Mouse (Mus musculus) thymus, adult 2 months (tissue): ENCODE results near the gene Fam136a. TPM values are rescaled to one million over a fixed set of nuclear protein-coding genes. Genes with fewer than 3 reads are reported as not detected.

ENCODE experiments used
- DNase-seq: peaks from one replicate; pipeline ENCODE4 v3.0.0; 2021
- H3K27ac ChIP-seq: fragments of 200-500 bp; 2 replicates; pipeline ENCODE4 v1.5.1; 2012; ENCODE audit warnings: low read length, control low read depth; ENCODE audit not compliant: control insufficient read depth, insufficient read depth
- H3K27me3 ChIP-seq: fragments of 200-500 bp; 2 replicates; pipeline ENCODE4 v1.6.1; 2012; ENCODE audit warnings: mild to moderate bottlenecking, low read length, moderate library complexity, mixed read lengths; ENCODE audit not compliant: control insufficient read depth, insufficient read depth
- H3K36me3 ChIP-seq: fragments of 200-500 bp; 2 replicates; pipeline ENCODE4 v1.6.1; 2012; ENCODE audit warnings: mild to moderate bottlenecking, low read length, moderate library complexity; ENCODE audit not compliant: control insufficient read depth, insufficient read depth
- H3K4me1 ChIP-seq: fragments of 200-500 bp; replicated peaks from 2 replicates; pipeline ENCODE4 v1.6.1; 2012; ENCODE audit warnings: low read length; ENCODE audit not compliant: control insufficient read depth, insufficient read depth
- H3K4me3 ChIP-seq: fragments of 200-500 bp; 2 replicates; pipeline ENCODE4 v1.5.1; 2012; ENCODE audit warnings: mild to moderate bottlenecking, low read length, control low read depth, moderate library complexity; ENCODE audit not compliant: control insufficient read depth, insufficient read depth
- CTCF ChIP-seq: fragments of 200-500 bp; IDR thresholded peaks from 2 replicates; pipeline ENCODE4 v1.5.1; 2012; ENCODE audit warnings: mild to moderate bottlenecking, control low read depth, low read length, moderate library complexity, borderline replicate concordance; ENCODE audit not compliant: control insufficient read depth, poor library complexity, insufficient read depth; ENCODE audit errors: extremely low read depth
- POLR2A ChIP-seq: fragments of 200-500 bp; IDR thresholded peaks from 2 replicates; pipeline ENCODE4 v1.6.1; 2012; ENCODE audit warnings: mild to moderate bottlenecking, low read length, control low read depth, moderate library complexity; ENCODE audit not compliant: control insufficient read depth, poor library complexity, insufficient read depth; ENCODE audit errors: extremely low read depth
- whole genome bisulfite sequencing: fragments of 180-500 bp; shearing (Covaris S2); methylation state at CpG from one replicate; pipeline ENCODE4 v1.1.7; 2018; 5-methylcytosine and 5-hydroxymethylcytosine counted together
- polyA plus RNA-seq: library from polyadenylated mRNA; depleted of rRNA; stranded (reverse); fragments of >200 nt; gene quantifications from 2 replicates; pipeline ENCODE4 v1.2.3, GENCODE M21; 2012; rRNA removed

Fam136a gene
- 14.3 and 15.3 TPM in 2 replicates for polyA plus RNA-seq

GRCm38 (mm10) chr6:86365371-86366124 is at the start of gene Fam136a:
Gene Fam136a, plus strand, starts transcription at chr6:86365646.
- TF ChIP-seq POLR2A (peak; percentile 52; the same call in 1 of the 2 replicates), CTCF (peak; percentile 93)
- Histone ChIP-seq H3K27me3 (no peaks in the 10 kb centered on the region), H3K4me3 (peak within 1 kb of the TSS; percentile 71), H3K36me3 (no peaks in the 10 kb centered on the region), H3K27ac (peak within 1 kb of the TSS; percentile 40; the same call in 1 of the 2 replicates), H3K4me1 (peaks cover 9% of the 10 kb centered on the region)
- peak; percentile 94 for DNase-seq
- WGBS, result under 1% methylated on average over 75 of the region's 76 CpGs

- no peak for DNase-seq
- Histone ChIP-seq H3K4me3 (no peak overlapping the region), H3K36me3 (no peaks in the 10 kb centered on the region), H3K27ac (no peak overlapping the region), H3K4me1 (no peaks in the 10 kb centered on the region), H3K27me3 (no peaks in the 10 kb centered on the region)
- TF ChIP-seq CTCF (no peak), POLR2A (no peak)
- WGBS, result 63% methylated on average over 1 of the region's 1 CpGs
Measured at GRCm38 (mm10) chr6:86317066-86317465, 48.4 kb upstream of the Fam136a start.

GRCm38 (mm10) chr6:86318855-86319254 is 46.6 kb upstream of the Fam136a start:
- DNase-seq, result no peak
- Histone ChIP-seq H3K27ac (no peak overlapping the region), H3K36me3 (no peaks in the 10 kb centered on the region), H3K4me1 (no peaks in the 10 kb centered on the region), H3K27me3 (no peaks in the 10 kb centered on the region), H3K4me3 (no peak overlapping the region)
- no peak for TF ChIP-seq CTCF
- no peak for TF ChIP-seq POLR2A
- 73% methylated on average over 4 of the region's 4 CpGs for WGBS

GRCm38 (mm10) chr6:86322031-86322563 is 43.3 kb upstream of the Fam136a start:
- Histone ChIP-seq H3K27ac (no peak overlapping the region), H3K27me3 (no peaks in the 10 kb centered on the region), H3K4me1 (no peaks in the 10 kb centered on the region), H3K4me3 (no peak overlapping the region), H3K36me3 (no peaks in the 10 kb centered on the region)
- TF ChIP-seq CTCF (no peak), POLR2A (no peak)
- WGBS, result 81% methylated on average over 5 of the region's 5 CpGs
- DNase-seq, result no peak

- no peak for DNase-seq
- no peaks in the 10 kb centered on the region for H3K36me3 ChIP-seq
- H3K27me3 ChIP-seq, result no peaks in the 10 kb centered on the region
- no peaks in the 10 kb centered on the region for H3K4me1 ChIP-seq
- 91% methylated on average over 9 of the region's 9 CpGs for WGBS
- no peak overlapping the region for H3K4me3 ChIP-seq
- no peak overlapping the region for H3K27ac ChIP-seq
- TF ChIP-seq POLR2A (no peak), CTCF (no peak)
Measured at GRCm38 (mm10) chr6:86322991-86323390, 42.5 kb upstream of the Fam136a start.

- H3K36me3 ChIP-seq, result no peaks in the 10 kb centered on the region
- no peak overlapping the region for H3K27ac ChIP-seq
- DNase-seq, result no peak
- H3K4me1 ChIP-seq, result no peaks in the 10 kb centered on the region
- H3K27me3 ChIP-seq, result no peaks in the 10 kb centered on the region
- no peak overlapping the region for H3K4me3 ChIP-seq
- TF ChIP-seq POLR2A, result no peak
- no peak for TF ChIP-seq CTCF
- 93% methylated on average over 3 of the region's 3 CpGs for WGBS
Measured at GRCm38 (mm10) chr6:86324400-86324799, 41.0 kb upstream of the Fam136a start.
